Mouse (Mus musculus) CH12.LX (cell line): Measurements from ENCODE around the gene Herc2. TPM values are rescaled to one million over a fixed set of nuclear protein-coding genes. Genes with fewer than 3 reads are reported as not detected.
A peak's percentile ranks its signal among the peaks of the same experiment; 100 is the strongest.

Experiments used
- DNase-seq: peaks from one replicate; pipeline ENCODE4 v3.0.0-alpha.2; 2013; ENCODE audit errors: extremely low read depth
- H3K27ac ChIP-seq: 2 replicates; pipeline ENCODE4 v1.5.1; 2012; ENCODE audit warnings: low read depth, mild to moderate bottlenecking, control low read depth, moderate library complexity; ENCODE audit not compliant: insufficient read depth
- H3K27me3 ChIP-seq: replicated peaks from 2 replicates; pipeline ENCODE3; 2012; ENCODE audit warnings: inconsistent platforms
- H3K36me3 ChIP-seq, 2 experiments: replicated peaks in 1 of 2; 2 replicates each; pipeline versions ENCODE3 to v1.6.1; 2012; ENCODE audit warnings: inconsistent platforms in 1 of 2, low read length in 1 of 2, mild to moderate bottlenecking in 1 of 2, mixed read lengths in 1 of 2, moderate library complexity in 1 of 2; ENCODE audit not compliant: control insufficient read depth in 1 of 2, insufficient read depth in 1 of 2
- H3K4me1 ChIP-seq, 2 experiments: 2 replicates each; pipeline ENCODE4 v1.6.1; 2012; ENCODE audit warnings: inconsistent platforms in 1 of 2, moderate library complexity in 1 of 2; ENCODE audit not compliant: insufficient read depth in 2 of 2, control insufficient read depth in 1 of 2
- H3K4me2 ChIP-seq: 2 replicates; pipeline ENCODE4 v1.6.1; 2012; ENCODE audit warnings: low read depth, mild to moderate bottlenecking, control low read depth; ENCODE audit not compliant: poor library complexity, insufficient read depth, severe bottlenecking
- H3K4me3 ChIP-seq, 3 experiments: fragments of 150-350 bp in 1 of 3; sonication (generic) in 1 of 3; replicated peaks in 1 of 3; 2 replicates each; pipeline versions ENCODE3 to v1.5.1; 2011 to 2012; ENCODE audit warnings: low read depth in 2 of 3, low read length in 2 of 3, mild to moderate bottlenecking in 2 of 3, moderate library complexity in 2 of 3, control low read depth in 1 of 3, improper control_type of control experiment in 1 of 3, inconsistent platforms in 1 of 3, mixed read lengths in 1 of 3; ENCODE audit not compliant: poor library complexity in 1 of 3
- H3K79me2 ChIP-seq: replicated peaks from 2 replicates; pipeline ENCODE4 v1.6.1; 2012; ENCODE audit warnings: mild to moderate bottlenecking, moderate library complexity; ENCODE audit not compliant: control insufficient read depth, poor library complexity, insufficient read depth, severe bottlenecking; ENCODE audit errors: extremely low read depth
- H3K9ac ChIP-seq: 2 replicates; pipeline ENCODE4 v1.6.1; 2012; ENCODE audit warnings: low read depth, mild to moderate bottlenecking, control low read depth, moderate library complexity; ENCODE audit not compliant: insufficient read depth
- H3K9me3 ChIP-seq: replicated peaks from 2 replicates; pipeline ENCODE3; 2012; ENCODE audit warnings: low read length, inconsistent platforms, mixed read lengths
- CHD1 ChIP-seq: IDR thresholded peaks from 2 replicates; pipeline ENCODE4 v1.6.1; 2012; ENCODE audit warnings: low read depth, low read length, improper control_type of control experiment, inconsistent platforms
- CHD2 ChIP-seq: IDR thresholded peaks from 2 replicates; pipeline ENCODE4 v1.6.1; 2011; ENCODE audit warnings: low read length, improper control_type of control experiment
- CTCF ChIP-seq, 2 experiments: IDR thresholded peaks in 1 of 2; conservative IDR thresholded peaks in 1 of 2; 2 replicates each; pipeline ENCODE4 v1.5.1; 2011 to 2012; ENCODE audit warnings: low read depth in 2 of 2, low read length in 2 of 2, improper control_type of control experiment in 1 of 2, inconsistent platforms in 1 of 2, mild to moderate bottlenecking in 1 of 2, moderate library complexity in 1 of 2
- E2F4 ChIP-seq: IDR thresholded peaks from 2 replicates; pipeline ENCODE4 v1.6.1; 2011; ENCODE audit warnings: low read depth, low read length, improper control_type of control experiment; ENCODE audit not compliant: insufficient replicate concordance
- ETS1 ChIP-seq: conservative IDR thresholded peaks from 2 replicates; pipeline ENCODE4 v1.6.1; 2012; ENCODE audit warnings: low read depth, mild to moderate bottlenecking, inconsistent platforms, low read length, improper control_type of control experiment, moderate library complexity
- GABPA ChIP-seq: IDR thresholded peaks from 2 replicates; pipeline ENCODE4 v1.6.1; 2012; ENCODE audit warnings: low read depth, low read length, improper control_type of control experiment, inconsistent platforms; ENCODE audit not compliant: insufficient replicate concordance
- HCFC1 ChIP-seq: IDR thresholded peaks from 2 replicates; pipeline ENCODE4 v1.6.1; 2012; ENCODE audit warnings: low read depth, mild to moderate bottlenecking, inconsistent platforms, low read length, improper control_type of control experiment
- IRF4 ChIP-seq: IDR thresholded peaks from 2 replicates; pipeline ENCODE4 v1.6.1; 2014; ENCODE audit warnings: low read depth, mild to moderate bottlenecking, inconsistent platforms, low read length, improper control_type of control experiment
- JUN ChIP-seq: IDR thresholded peaks from 2 replicates; pipeline ENCODE4 v1.6.1; 2011; ENCODE audit warnings: low read depth, mild to moderate bottlenecking, low read length, improper control_type of control experiment, moderate library complexity; ENCODE audit not compliant: insufficient read depth
- JUND ChIP-seq: conservative IDR thresholded peaks from 2 replicates; pipeline ENCODE4 v1.6.1; 2011; ENCODE audit warnings: low read depth, low read length, improper control_type of control experiment
- KAT2A ChIP-seq: IDR thresholded peaks from 2 replicates; pipeline ENCODE4 v1.6.1; 2012; ENCODE audit warnings: low read length, improper control_type of control experiment, inconsistent platforms; ENCODE audit not compliant: insufficient replicate concordance
- MAFK ChIP-seq: IDR thresholded peaks from 2 replicates; pipeline ENCODE4 v1.6.1; 2011; ENCODE audit warnings: low read length, improper control_type of control experiment; ENCODE audit not compliant: insufficient replicate concordance
- MAZ ChIP-seq: IDR thresholded peaks from 2 replicates; pipeline ENCODE4 v1.6.1; 2012; ENCODE audit warnings: low read depth, mild to moderate bottlenecking, inconsistent platforms, low read length, improper control_type of control experiment, moderate library complexity
- MEF2A ChIP-seq: IDR thresholded peaks from 2 replicates; pipeline ENCODE4 v1.6.1; 2014; ENCODE audit warnings: low read depth, mild to moderate bottlenecking, inconsistent platforms, low read length, improper control_type of control experiment, borderline replicate concordance
- MYC ChIP-seq: IDR thresholded peaks from 2 replicates; pipeline ENCODE4 v1.6.1; 2011; ENCODE audit warnings: low read depth, mild to moderate bottlenecking, improper control_type of control experiment, low read length
- NELFE ChIP-seq: IDR thresholded peaks from 2 replicates; pipeline ENCODE4 v1.6.1; 2011; ENCODE audit warnings: low read depth, low read length, improper control_type of control experiment
- NRF1 ChIP-seq: IDR thresholded peaks from 2 replicates; pipeline ENCODE4 v1.6.1; 2014; ENCODE audit warnings: low read depth, mild to moderate bottlenecking, inconsistent platforms, low read length, improper control_type of control experiment, moderate library complexity
- PAX5 ChIP-seq: IDR thresholded peaks from 2 replicates; pipeline ENCODE4 v1.6.1; 2012; ENCODE audit warnings: low read length, inconsistent platforms, mixed read lengths
- POLR2A ChIP-seq: IDR thresholded peaks from 2 replicates; pipeline ENCODE4 v1.6.1; 2011; ENCODE audit warnings: low read depth, mild to moderate bottlenecking, improper control_type of control experiment, low read length
- POLR2AphosphoS2 ChIP-seq: IDR thresholded peaks from 2 replicates; pipeline ENCODE4 v1.6.1; 2011; ENCODE audit warnings: low read depth, low read length, improper control_type of control experiment
- RAD21 ChIP-seq: IDR thresholded peaks from 2 replicates; pipeline ENCODE4 v1.6.1; 2011; ENCODE audit warnings: low read depth, mild to moderate bottlenecking, low read length, improper control_type of control experiment, moderate library complexity
- RCOR1 ChIP-seq: conservative IDR thresholded peaks from 2 replicates; pipeline ENCODE4 v1.6.1; 2012; ENCODE audit warnings: low read depth, mild to moderate bottlenecking, inconsistent platforms, low read length, improper control_type of control experiment
- SIN3A ChIP-seq: IDR thresholded peaks from 2 replicates; pipeline ENCODE4 v1.6.1; 2012; ENCODE audit warnings: low read length, improper control_type of control experiment, inconsistent platforms
- SMC3 ChIP-seq: IDR thresholded peaks from 2 replicates; pipeline ENCODE4 v1.6.1; 2011; ENCODE audit warnings: low read depth, low read length, improper control_type of control experiment
- TBP ChIP-seq: conservative IDR thresholded peaks from 2 replicates; pipeline ENCODE4 v1.6.1; 2011; ENCODE audit warnings: low read depth, low read length, improper control_type of control experiment
- TCF12 ChIP-seq: IDR thresholded peaks from 2 replicates; pipeline ENCODE4 v1.6.1; 2014; ENCODE audit warnings: low read depth, mild to moderate bottlenecking, inconsistent platforms, low read length, improper control_type of control experiment
- UBTF ChIP-seq: IDR thresholded peaks from 2 replicates; pipeline ENCODE4 v1.6.1; 2012; ENCODE audit warnings: low read depth, mild to moderate bottlenecking, inconsistent platforms, low read length, improper control_type of control experiment, moderate library complexity
- USF1 ChIP-seq: IDR thresholded peaks from 2 replicates; pipeline ENCODE4 v1.6.1; 2014; ENCODE audit warnings: low read depth, mild to moderate bottlenecking, inconsistent platforms, low read length, improper control_type of control experiment
- USF2 ChIP-seq: conservative IDR thresholded peaks from 2 replicates; pipeline ENCODE4 v1.6.1; 2011; ENCODE audit warnings: low read depth, low read length, improper control_type of control experiment
- ZC3H11A ChIP-seq: IDR thresholded peaks from 2 replicates; pipeline ENCODE4 v1.6.1; 2012; ENCODE audit warnings: low read depth, mild to moderate bottlenecking, inconsistent platforms, low read length, improper control_type of control experiment
- ZKSCAN1 ChIP-seq: IDR thresholded peaks from 2 replicates; pipeline ENCODE4 v1.6.1; 2012; ENCODE audit warnings: low read depth, inconsistent platforms, low read length, improper control_type of control experiment, borderline replicate concordance
- ZNF384 ChIP-seq: IDR thresholded peaks from 2 replicates; pipeline ENCODE4 v1.6.1; 2012; ENCODE audit warnings: low read depth, low read length, improper control_type of control experiment, inconsistent platforms
- dilution Hi-C: fragments of 300-500 bp; cut with MboI; formaldehyde crosslinking; loops from 2 replicates; pipeline ENCODE4 v1.14.3; 2020; ENCODE audit warnings: low sequenced_read_pairs; ENCODE audit not compliant: extremely low pct_unique_long_range_greater_than_20kb, extremely low pct_ligation_motif_present
- in situ Hi-C: fragments of 300-500 bp; cut with MboI; formaldehyde crosslinking; loops from 3 replicates; pipeline ENCODE4 v1.14.3; 2019; ENCODE audit warnings: low sequenced_read_pairs, low pct_ligation_motif_present, low pct_unique_long_range_greater_than_20kb, mixed read lengths
- polyA plus RNA-seq: library from polyadenylated mRNA; unstranded; fragments of >175 nt; gene quantifications from 2 replicates; pipeline ENCODE4 v1.2.1, GENCODE M21; 2012; ENCODE audit warnings: low read depth; ENCODE audit not compliant: insufficient read length
- total RNA-seq, 2 experiments: library from RNA; depleted of rRNA; stranded (reverse); fragments of 300-350 nt in 1 of 2; fragments of >200 nt in 1 of 2; gene quantifications; 2 replicates each; pipeline ENCODE4 v1.2.3; 2012 to 2014

Gene Herc2
- total and polyA plus RNA-seq, 3 experiments = 9.7 to 27.6 (median 18.2) TPM

DNA sequence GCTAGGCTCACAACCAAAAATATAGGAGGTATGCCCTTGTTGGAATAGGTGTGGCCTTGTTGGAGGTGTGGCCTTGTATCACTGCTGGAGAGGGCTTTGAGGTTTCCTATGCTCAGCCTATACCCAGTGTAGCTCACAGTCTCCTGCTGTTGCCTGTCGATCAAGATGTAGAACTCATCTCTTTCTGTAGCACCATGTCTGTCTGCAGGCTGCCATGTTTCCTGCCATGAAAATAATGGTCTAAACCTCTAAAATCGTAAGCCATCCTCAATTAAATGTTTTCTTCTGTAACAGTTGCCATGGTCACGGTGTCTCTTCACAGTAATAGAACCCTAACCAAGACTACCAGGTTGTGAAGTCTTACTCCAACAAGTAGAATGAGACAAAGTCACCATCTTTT lies 26.4 kb upstream of the Herc2 start:
- Histone ChIP-seq H3K4me2 (no peak overlapping the region), H3K9me3 (peaks cover 7% of the 10 kb centered on the region), H3K27me3 (peaks cover 2% of the 10 kb centered on the region), H3K36me3 (no peaks in the 10 kb centered on the region), H3K9ac (no peak overlapping the region), H3K27ac (no peak overlapping the region), H3K79me2 (no peaks in the 10 kb centered on the region), H3K4me1 (peaks cover 0 to 5% of the 10 kb centered on the region in 2 experiments; a peak in 2 of 4 replicates), H3K4me3 (no peak overlapping the region)
- no peak for DNase-seq
- dilution Hi-C loops = no loop called here
- in situ Hi-C loops = no loop called here
- TF ChIP-seq JUN (no peak), NRF1 (no peak), RAD21 (no peak), MAFK (no peak), UBTF (no peak), ZNF384 (no peak), CHD1 (no peak), ETS1 (no peak), ZC3H11A (no peak), ZKSCAN1 (no peak), NELFE (no peak), IRF4 (no peak), RCOR1 (no peak), MAZ (no peak), CTCF (conservative IDR thresholded peaks at IDR 0.05 in 1 of 2, IDR thresholded peaks at IDR 0.05 in 1 of 2; ENCODE audit: low read depth in 2 of 2, low read length in 2 of 2) (no peak), POLR2A (no peak), E2F4 (no peak), TBP (no peak)

DNA sequence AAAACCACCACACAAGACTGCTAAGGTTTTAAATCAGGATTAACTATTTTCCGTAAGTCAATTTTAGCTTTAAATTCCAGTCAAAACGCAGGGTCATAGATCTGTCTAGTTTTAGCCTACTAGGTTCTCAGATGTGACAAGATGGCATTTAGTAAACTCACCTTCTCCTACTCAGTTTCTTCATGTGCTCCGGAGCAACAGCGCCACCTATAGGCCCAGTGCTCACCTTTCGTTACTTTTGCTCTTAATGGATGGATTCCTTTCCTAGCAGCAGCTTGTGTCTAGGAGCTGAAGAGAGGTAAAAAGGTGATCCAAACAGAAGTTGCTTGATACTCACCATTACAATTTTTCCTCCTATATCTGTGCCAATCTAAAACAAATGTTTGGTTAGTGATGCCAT lies 7.6 kb upstream of the Herc2 start:
- dilution Hi-C loops (no loop called here), in situ Hi-C loops (loop anchor here (10.0 kb wide), 1 partner anchor 58 kb away; no protein-coding TSS in a partner anchor)
- H3K4me1 ChIP-seq = no peaks in the 10 kb centered on the region
- no peaks in the 10 kb centered on the region for H3K27me3 ChIP-seq
- no peaks in the 10 kb centered on the region for H3K9me3 ChIP-seq
- peak; percentile 86 for DNase-seq
- no peaks in the 10 kb centered on the region for H3K36me3 ChIP-seq
- no peak overlapping the region for H3K4me3 ChIP-seq
- no peaks in the 10 kb centered on the region for H3K79me2 ChIP-seq
- H3K27ac ChIP-seq = no peak overlapping the region
- no peak overlapping the region for H3K4me2 ChIP-seq
- H3K9ac ChIP-seq = no peak overlapping the region
- TF ChIP-seq NRF1 = no peak
- TF ChIP-seq RCOR1 = no peak
- TF ChIP-seq JUN = no peak
- TF ChIP-seq JUND = no peak
- peak; percentile 46 for TF ChIP-seq SMC3
- TF ChIP-seq TCF12 = no peak
- TF ChIP-seq ZKSCAN1 = no peak; the same call in 1 of the 2 replicates
- TF ChIP-seq RAD21 = peak; percentile 67
- peak; percentile 83; the same call in 1 of the 2 replicates for TF ChIP-seq MYC
- TF ChIP-seq USF2 = no peak
- TF ChIP-seq CTCF (conservative IDR thresholded peaks at IDR 0.05 in 1 of 2, IDR thresholded peaks at IDR 0.05 in 1 of 2; ENCODE audit: low read depth in 2 of 2, low read length in 2 of 2) = peak; percentile 70 to 75
- no peak for TF ChIP-seq PAX5
- no peak for TF ChIP-seq SIN3A
- no peak for TF ChIP-seq KAT2A
- TF ChIP-seq CHD1 = no peak
- TF ChIP-seq NELFE = no peak
- TF ChIP-seq UBTF = no peak
- no peak for TF ChIP-seq ETS1
- no peak for TF ChIP-seq GABPA
- no peak for TF ChIP-seq HCFC1
- TF ChIP-seq ZC3H11A = no peak
- no peak for TF ChIP-seq MEF2A
- no peak for TF ChIP-seq POLR2AphosphoS2
- TF ChIP-seq USF1 = no peak
- TF ChIP-seq CHD2 = no peak
- TF ChIP-seq MAZ = no peak
